Mouse (Mus musculus): ENCODE data around the gene Cfap58.

The Cfap58 gene

DNA sequence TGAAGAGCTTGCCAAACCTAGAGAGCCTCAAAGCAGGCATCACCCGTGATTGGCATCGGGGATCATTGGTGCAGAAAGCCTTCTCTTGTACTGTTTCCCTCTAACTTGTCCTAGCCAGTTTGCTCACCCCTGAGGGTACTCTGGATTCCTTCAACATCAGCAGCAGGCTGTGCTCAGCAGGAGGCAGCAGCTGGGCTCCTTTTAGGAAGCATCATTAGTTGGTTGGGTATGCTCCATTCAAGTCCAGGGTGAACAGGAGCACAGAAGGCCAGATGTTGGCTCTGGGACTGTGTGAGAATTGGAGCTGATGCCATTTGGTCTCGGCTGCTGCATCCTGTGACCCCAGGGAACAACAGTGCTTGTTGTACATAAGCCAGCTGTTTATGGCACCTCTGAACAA is 142.2 kb downstream of the Cfap58 start:
- DNase-seq (ENCODE audit: low read depth, low spot score), result no peak

DNA sequence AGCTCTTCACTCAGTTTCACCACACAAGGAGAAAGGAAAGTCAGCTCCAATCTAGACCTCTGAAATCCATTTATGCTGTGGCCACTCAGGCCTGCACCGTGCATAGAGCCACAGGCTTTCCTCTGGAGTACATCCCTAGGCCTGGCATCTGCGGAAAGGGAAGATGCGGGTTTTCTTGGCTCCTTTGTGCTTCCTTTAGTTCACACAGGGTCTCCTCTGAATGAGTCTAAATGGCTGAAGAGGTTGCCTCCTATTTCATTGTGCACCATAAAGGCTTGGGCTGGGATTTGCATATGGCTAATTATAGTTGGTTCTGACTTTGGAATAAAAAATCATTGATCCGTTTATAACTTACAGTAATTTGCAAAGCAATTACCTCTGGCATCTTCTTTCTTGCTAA is 144.0 kb downstream of the Cfap58 start:
- DNase-seq (ENCODE audit: low read depth, low spot score), result no peak

All from brain, adult 2 months (tissue).